Mouse (Mus musculus) G1E-ER4 (cell line): ENCODE data around the gene Pspn. TPM values are rescaled to one million over a fixed set of nuclear protein-coding genes. Genes with fewer than 3 reads are reported as not detected.

Experiments used
- GATA1 ChIP-seq: IDR thresholded peaks from one replicate; pipeline ENCODE4 v1.8.0; 2012; ENCODE audit warnings: low read length, inconsistent platforms
- polyA plus RNA-seq: library from polyadenylated mRNA; stranded (reverse); fragments of >175 nt; gene quantifications from 2 replicates; pipeline ENCODE4 v1.2.3, GENCODE M21; 2012

Pspn gene
- polyA plus RNA-seq, 1 experiment: not detected

DNA sequence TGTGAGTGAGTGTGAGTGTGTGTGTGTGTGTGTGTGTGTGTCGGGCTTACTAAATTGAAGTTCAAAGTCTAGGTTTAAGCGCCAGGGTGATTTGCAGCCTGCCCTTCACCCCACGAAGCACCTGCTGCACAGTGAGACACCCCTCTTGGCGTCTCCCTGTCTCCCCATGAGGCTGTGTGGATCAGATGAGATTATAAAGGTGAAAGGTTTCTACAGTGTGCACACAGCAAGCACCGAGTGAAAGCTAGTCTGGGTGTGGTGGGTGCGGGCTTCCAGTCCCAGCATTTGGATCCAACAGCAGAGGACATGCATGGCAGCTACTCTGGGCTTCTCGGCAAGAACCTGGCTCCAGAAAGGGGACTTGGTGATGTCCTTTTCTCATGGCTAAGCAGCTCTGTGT is 18.8 kb downstream of the Pspn start:
- TF ChIP-seq GATA1: no peak

DNA sequence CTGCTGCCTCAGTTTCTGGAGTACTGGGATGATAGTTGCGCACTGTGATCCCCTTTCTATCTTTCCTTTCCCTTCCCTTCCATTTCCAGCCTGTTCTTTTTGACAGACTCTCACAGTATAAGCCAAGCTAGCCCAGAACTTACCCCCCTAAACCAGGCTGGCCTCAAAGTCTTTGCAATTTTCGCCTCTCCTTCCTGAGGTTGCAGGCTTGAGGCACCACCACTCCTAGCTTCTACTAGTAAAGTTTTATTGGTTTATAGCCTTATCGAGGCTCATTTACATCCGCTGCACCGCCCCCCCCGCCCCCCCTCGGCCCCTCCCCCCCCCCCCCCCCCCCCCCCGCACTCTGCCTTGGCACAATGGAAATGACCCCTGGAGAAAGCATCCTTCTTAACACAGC is 20.3 kb downstream of the Pspn start:
- TF ChIP-seq GATA1: no peak

DNA sequence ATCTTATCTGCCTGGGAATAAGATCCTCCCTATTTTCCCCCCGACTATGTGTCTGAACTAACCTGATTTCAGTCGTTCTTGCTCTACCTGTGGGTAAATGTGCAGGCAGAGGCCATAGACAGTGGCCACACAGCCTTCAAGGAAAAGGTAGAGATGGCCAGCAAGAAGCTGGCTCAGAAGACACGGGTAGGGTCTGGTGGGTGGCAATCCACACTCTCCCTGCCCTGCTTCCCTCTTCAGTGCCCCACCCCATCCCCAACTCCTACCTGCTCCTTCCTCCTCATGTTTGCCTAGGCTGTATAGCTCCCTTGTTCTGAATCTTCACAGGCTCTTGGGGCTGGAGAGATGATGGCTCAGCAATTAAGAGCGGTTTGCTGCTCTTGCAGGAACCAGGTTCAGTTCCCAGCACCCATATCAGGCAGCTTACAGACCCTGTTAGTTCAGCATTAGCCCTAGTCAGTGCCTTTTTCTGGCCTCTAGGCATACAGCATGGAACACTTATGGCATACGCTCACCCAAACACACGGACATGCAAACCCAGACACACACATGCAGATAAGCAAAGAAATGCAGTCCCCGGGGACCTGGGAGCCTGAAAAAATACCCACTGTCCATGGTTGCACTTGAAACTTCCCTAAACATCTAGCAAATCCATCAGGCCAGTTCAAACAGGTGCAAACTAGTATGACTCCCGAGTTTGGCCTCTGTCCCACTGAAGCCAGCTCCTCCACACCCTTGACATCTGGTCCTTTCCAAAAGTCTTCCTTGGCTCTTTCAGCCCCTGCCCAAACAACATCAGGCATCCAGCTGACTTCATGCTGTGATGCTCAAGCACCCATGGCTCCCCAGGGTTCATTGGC is 23.1 kb downstream of the Pspn start:
- TF ChIP-seq GATA1: no peak

DNA sequence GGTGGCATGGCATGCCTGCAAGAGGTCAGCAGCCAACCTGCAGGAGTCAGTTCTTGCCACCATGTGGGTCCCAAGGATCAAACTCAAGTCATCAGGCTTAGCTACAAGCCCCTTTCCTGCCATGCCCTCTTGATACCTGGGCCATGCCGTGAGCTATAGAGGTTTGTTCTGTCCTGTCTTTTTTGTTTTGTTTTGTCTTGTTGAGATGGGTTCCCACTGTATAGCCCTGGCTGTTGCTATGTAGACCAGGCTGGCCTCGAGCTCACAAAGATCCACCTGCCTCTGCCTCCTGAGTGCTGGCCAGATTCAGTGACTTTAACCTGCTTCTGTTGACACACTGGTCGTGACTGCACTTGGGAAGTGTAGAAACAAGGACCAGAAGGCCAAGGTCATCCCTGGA is 24.4 kb downstream of the Pspn start:
- TF ChIP-seq GATA1: no peak

DNA sequence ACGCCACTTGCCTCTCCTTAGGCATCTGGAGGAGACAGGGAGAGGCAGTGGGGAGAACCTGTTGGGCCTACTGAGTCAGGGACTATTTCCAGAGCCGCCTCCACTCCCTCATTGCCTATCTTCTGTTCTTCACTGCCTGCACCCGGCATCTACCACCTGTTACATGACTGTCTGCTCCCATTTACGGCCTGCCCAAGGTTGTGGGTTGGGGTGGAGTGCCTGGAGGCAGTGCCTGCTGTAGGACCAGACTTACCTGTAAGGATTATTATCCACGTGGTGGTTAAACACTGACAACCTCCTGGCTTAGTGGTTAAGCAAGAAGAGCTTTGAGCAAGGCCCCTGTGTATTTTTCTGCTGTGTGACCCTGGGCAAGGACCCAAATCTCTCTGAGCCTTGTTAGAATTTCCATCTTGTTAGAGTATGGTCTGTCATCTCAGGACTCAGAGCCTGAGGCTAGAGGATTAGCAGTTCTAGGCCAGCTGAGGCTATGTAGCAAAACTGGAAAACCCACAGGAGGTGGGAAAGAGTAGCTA is 25.0 kb downstream of the Pspn start:
- TF ChIP-seq GATA1: no peak

DNA sequence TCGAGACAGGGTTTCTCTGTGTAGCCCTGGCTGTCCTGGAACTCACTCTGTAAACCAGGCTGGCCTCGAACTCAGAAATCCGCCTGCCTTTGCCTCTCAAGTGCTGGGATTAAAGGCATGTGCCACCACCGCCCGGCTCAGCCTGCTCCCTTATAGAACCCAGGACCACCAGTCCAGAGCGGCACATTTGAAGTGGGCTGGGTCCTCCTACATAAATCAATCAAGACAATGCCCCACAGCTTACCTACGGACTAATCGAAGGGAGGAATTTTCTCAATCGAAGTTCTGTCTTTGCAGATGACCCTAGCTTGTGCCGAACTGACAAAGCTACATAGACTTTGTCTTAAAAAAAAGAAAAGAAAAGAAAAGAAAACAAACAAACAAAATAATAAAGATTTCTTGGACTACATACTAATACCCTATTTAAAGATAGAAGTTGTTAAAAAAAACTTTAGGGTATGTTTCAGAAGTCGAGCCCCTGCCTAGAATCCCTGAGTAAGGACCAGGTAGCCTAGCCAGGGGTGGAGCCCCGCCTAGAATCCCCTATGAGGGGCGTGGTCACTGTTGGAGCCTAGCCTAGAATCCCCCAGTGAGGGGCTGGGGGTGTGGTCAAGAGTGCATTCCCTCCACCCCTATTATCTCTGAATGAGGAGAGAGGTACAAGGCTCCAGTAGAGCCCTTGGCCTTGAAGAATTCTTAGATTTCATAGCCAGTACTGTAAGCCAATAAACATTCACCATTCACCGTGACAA is 25.7 kb downstream of the Pspn start:
- TF ChIP-seq GATA1: no peak

DNA sequence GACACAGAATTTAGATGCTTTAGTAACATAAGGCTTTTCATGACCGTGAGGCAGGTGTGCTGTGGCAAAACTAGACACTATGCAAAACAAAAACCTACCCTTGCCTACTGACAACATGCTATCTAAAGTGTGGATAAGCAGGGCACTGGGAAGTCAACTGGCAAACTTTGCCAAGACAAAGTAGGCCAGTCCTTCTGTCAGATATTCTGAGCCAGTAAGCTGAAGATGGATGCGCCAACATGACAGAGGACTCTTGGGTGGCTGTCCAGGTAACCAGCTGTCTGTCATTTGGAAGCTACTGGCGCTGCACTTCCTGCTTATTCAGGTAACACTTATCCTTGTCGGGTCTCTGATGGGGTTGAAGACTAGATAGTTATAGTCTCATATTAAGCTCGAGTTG is 29.7 kb downstream of the Pspn start:
- no peak for TF ChIP-seq GATA1

DNA sequence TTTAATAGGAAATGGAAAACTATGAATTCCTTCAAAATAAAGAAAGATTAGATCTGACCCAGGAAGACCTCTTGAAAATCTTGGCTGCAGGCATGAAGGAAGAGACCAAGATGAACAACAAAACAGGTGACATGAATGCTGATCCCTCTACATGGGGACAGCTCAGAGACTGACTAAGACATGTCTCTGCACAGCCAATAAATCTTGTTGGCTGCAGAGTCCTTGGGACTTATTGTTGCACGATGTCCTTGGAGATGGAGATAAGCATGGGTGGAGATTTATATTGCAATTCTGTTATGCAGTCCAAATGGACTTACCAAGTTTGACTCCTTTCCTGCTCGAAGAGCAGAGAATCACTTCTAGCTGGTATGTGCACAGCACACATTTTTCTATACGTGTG is 30.5 kb downstream of the Pspn start:
- TF ChIP-seq GATA1: no peak

DNA sequence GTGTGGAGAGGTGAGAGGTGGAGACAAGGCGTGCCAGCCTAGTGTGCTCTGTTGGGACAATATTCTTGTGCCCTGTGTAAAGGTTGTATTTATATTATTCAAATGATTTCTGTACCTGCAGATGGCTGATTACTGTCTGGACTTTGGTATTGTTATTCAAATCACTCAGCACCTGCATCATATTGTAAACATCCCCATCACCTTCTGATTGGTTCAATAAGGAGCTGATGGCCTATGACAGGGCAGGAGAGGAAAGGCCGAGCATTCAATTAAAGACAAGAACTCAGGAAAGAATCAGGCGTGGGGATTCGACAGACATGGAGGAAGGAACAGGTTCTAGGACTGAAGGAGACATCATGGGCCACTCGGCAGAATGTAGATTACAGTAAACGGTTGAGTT is 36.2 kb downstream of the Pspn start:
- no peak for TF ChIP-seq GATA1

DNA sequence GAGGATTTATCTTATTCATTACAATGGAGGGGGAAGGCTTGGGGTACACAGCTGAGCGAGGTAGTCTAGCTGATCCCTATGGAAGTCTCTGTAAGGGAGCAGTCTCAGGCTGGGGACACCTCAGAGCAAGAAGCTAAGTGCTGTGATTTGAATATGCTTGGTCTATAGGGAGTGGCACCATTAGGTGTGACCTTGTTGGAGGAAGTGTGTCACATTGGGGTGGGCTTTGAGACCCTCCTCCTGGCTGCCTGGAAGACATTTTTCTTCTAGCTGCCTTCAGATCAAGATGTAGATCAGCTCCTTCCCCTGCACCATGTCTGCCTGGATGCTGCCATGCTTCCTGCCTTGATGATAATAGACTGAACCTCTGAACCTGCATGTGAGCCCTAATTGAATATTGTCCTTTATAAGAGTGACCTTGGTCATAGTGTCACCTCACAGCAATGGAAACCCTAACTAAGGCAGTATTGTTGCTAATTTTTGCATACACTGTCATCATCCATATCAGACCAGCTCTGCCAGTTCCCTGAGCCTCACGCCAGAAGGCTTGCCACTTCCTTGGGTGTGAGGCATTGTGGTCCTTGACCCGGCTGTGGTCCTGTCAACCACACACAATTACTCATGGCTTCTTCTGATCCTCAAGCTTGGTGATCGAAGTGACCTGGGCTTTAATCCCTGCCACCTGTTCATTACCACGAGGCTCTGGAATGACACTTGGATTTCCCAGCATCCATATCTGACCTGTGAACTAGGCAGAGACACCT is 37.0 kb downstream of the Pspn start:
- no peak for TF ChIP-seq GATA1

DNA sequence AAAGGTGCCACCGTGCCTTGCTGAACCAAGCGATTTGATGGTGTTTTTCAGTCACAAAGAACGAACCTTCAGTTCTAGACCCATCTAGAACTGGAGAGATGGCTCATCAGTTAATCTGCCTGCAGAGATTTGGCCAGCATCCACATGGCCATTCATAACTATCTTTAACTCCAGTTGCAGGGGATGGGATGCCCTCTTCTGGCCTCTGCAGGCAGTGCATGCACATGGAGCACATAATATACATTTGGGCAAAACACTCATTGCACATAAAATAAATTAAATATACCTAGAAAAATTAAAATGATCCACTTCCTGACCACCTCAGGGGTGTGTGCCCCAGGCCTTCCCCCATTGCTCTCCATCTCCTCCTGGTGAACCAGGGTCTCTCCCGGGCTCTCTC is 37.9 kb downstream of the Pspn start:
- no peak for TF ChIP-seq GATA1

DNA sequence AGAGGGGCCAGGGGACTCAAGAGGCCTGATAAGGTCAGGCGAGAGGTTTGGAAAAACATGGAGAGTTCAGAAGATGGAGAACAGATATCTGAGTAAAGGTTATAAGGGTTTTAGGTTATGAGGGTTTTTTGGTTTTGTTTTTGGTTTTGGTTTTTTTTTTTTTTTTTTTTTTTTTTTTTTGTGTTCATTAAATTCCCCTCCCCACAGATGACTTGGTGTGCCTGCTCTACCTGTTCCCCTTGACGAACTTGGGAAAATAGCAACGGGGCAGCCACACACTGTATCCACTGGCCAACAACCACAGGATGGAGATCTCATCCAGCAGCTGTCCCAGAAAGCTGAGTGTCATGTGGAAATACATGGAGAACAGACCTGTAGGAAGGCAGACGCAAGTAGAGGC is 41.2 kb downstream of the Pspn start:
- TF ChIP-seq GATA1: no peak

DNA sequence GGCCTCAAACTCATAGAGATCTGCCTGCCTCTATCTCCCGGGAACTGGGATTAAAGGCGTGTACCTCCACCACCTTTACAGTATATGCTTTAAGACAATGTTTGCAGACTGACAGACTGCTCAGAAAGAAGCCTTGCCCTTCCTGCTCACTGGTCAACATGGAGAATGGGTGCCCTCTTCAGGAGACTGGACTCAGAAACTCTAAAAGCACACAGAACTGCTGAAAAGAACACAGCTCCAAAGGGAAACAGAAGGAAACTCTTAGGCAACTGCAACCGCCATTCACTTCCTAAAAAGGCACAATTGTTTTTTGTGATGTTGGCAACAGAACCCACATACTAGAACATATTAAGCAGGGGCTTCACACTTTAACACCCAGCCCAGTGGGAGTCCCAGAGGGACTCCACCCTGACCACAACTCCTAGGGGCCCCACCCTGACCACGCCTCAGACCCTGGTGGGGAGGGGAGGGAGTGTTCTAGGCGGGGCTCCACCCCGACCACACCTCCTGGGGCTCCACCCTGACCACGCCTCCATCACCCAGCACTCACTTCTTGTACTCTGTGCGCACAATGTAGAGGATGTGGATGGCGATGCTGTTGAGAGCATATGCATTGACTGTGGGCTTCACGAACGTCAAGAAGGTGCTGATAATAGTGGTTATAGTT is 41.9 kb downstream of the Pspn start:
- TF ChIP-seq GATA1: no peak

DNA sequence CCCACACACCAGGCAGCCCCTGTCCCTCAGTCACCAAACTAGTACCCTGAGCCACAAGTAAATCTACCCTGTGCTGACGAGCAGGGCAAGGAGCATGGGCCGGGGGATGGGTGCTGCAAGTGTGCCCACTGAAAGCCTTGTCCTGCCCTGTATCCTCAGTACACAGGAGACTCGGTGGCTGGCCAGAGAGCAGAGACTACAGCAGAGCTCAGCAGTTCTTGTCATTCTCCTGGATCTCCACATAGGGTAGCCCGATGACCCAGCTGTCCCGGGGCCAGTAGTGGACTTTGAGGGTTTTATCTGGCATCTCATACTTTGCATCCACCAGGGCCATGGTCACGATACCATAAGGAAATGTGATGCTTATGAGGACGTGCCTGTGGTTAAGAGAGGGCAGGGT is 44.9 kb downstream of the Pspn start:
- no peak for TF ChIP-seq GATA1

DNA sequence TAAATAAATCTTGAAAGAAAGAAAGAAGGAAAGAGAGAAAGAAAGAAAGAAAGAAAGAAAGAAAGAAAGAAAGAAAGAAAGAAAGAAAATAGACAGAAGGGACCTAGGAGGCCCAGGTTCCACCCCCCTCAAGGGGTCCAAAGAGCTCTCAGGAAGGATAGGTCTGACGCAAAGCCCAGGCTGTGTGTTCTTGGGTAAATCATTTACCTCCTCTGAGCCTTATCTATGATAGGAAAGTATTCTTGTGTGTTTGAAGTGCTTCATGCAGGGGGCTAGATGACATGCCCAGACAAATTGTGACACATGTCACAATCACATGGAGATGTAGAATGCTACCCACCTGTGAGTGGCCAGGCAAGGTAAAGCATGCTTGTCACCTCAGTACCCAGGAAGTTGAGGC is 47.2 kb downstream of the Pspn start:
- TF ChIP-seq GATA1: no peak
